Mouse (Mus musculus): Measurements from ENCODE around the gene Ppp1r37. TPM values are rescaled to one million over a fixed set of nuclear protein-coding genes. Genes with fewer than 3 reads are reported as not detected.

Gene Ppp1r37
- total RNA-seq, 1 experiment: 25.3 TPM

DNA sequence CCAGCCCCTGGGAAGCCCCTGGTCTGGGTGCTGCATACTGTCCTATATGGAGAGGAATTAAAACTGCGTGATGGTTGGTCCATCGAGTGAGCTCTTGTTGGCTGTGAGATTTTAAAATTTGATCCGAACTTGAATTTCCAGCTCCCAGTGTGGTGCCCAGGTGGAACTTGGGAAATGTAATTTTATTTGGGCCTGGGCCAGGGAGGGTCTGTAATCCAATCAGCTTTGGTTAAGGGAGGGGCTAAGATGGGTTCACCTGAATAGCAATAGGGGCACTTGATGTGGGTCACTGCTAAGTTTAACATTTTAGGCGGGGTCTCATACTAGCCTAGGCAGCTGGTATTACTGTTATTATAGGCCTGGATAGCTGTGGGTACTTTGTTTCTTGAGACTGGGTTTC, 15.6 kb upstream of the Ppp1r37 start:
- H3K4me1 ChIP-seq (ENCODE audit: control insufficient read depth in 2 of 2, insufficient read depth in 2 of 2, low read length in 2 of 2, poor library complexity in 1 of 2): peaks cover 5 to 30% of the 10 kb centered on the region in 2 experiments
- H3K36me3 ChIP-seq (ENCODE audit: control insufficient read depth, insufficient read depth, low read length, poor library complexity, severe bottlenecking): peaks cover 26% of the 10 kb centered on the region
- in situ Hi-C loops (cut with MboI; ENCODE audit: low sequenced_read_pairs in 2 of 2, unreplicated experiment in 2 of 2): no loop called here
- TF ChIP-seq ZC3H11A (IDR thresholded peaks at IDR 0.05; ENCODE audit: borderline replicate concordance, low read depth, low read length) (no peak), CHD2 (IDR thresholded peaks at IDR 0.05; ENCODE audit: low read depth, low read length) (no peak), MAFK (IDR thresholded peaks at IDR 0.05; ENCODE audit: insufficient read depth, low read depth, low read length) (no peak), ZNF384 (IDR thresholded peaks at IDR 0.05; ENCODE audit: low read depth, low read length) (no peak), HCFC1 (IDR thresholded peaks at IDR 0.05; ENCODE audit: borderline replicate concordance, insufficient read depth, low read length) (no peak)
- no peak overlapping the region for H3K27ac ChIP-seq (ENCODE audit: insufficient read depth, low read depth, low read length, poor library complexity, severe bottlenecking)
- H3K4me3 ChIP-seq (ENCODE audit: insufficient read depth in 1 of 2, low read depth in 1 of 2, low read length in 2 of 2, poor library complexity in 1 of 2, severe bottlenecking in 1 of 2): peak overlapping the region; percentile 78 to 84
- H3K9ac ChIP-seq (ENCODE audit: insufficient read depth, low read depth, low read length, poor library complexity, severe bottlenecking): peak overlapping the region; percentile 80
- no peak for DNase-seq (ENCODE audit: low read depth, low spot score)
- no peaks in the 10 kb centered on the region for H3K9me3 ChIP-seq (ENCODE audit: control insufficient read depth, insufficient read depth, low read depth, low read length)

- in situ Hi-C loops (cut with MboI; ENCODE audit: low sequenced_read_pairs in 2 of 2, unreplicated experiment in 2 of 2): no loop called here
- peaks cover 5 to 30% of the 10 kb centered on the region in 2 experiments for H3K4me1 ChIP-seq (ENCODE audit: control insufficient read depth in 2 of 2, insufficient read depth in 2 of 2, low read length in 2 of 2, poor library complexity in 1 of 2)
These were observed 15.1 kb upstream of the Ppp1r37 start for GRCm38 (mm10) chr7:19577877-19578414.

GRCm38 (mm10) chr7:19577141-19577852, 14.4 kb upstream of the Ppp1r37 start, which contains the start of the genes Zfp296 and Gemin7:
Zfp296 (plus strand) TSS chr7:19577287.
Gemin7 (minus strand) TSS chr7:19577595.
- Histone ChIP-seq H3K4me3 (ENCODE audit: insufficient read depth in 1 of 2, low read depth in 1 of 2, low read length in 2 of 2, poor library complexity in 1 of 2, severe bottlenecking in 1 of 2) (peak within 1 kb of the TSS; percentile 78 to 84), H3K36me3 (ENCODE audit: control insufficient read depth, insufficient read depth, low read length, poor library complexity, severe bottlenecking) (peaks cover 22% of the 10 kb centered on the region), H3K27ac (ENCODE audit: insufficient read depth, low read depth, low read length, poor library complexity, severe bottlenecking) (peak within 1 kb of the TSS; percentile 26; the same call in 1 of the 2 replicates), H3K9me3 (ENCODE audit: control insufficient read depth, insufficient read depth, low read depth, low read length) (no peaks in the 10 kb centered on the region), H3K9ac (ENCODE audit: insufficient read depth, low read depth, low read length, poor library complexity, severe bottlenecking) (peak within 1 kb of the TSS; percentile 80), H3K4me1 (ENCODE audit: control insufficient read depth in 2 of 2, insufficient read depth in 2 of 2, low read length in 2 of 2, poor library complexity in 1 of 2) (peaks cover 5 to 27% of the 10 kb centered on the region in 2 experiments)
- peak; percentile 59 for DNase-seq (ENCODE audit: low read depth, low spot score)
- in situ Hi-C loops (cut with MboI; ENCODE audit: low sequenced_read_pairs in 2 of 2, unreplicated experiment in 2 of 2): no loop called here
- TF ChIP-seq ZC3H11A (IDR thresholded peaks at IDR 0.05; ENCODE audit: borderline replicate concordance, low read depth, low read length) (no peak), HCFC1 (IDR thresholded peaks at IDR 0.05; ENCODE audit: borderline replicate concordance, insufficient read depth, low read length) (no peak), ZNF384 (IDR thresholded peaks at IDR 0.05; ENCODE audit: low read depth, low read length) (no peak), MAFK (IDR thresholded peaks at IDR 0.05; ENCODE audit: insufficient read depth, low read depth, low read length) (no peak), CHD2 (IDR thresholded peaks at IDR 0.05; ENCODE audit: low read depth, low read length) (no peak)

More at GRCm38 (mm10) chr7:19577877-19578414, 15.1 kb upstream of the Ppp1r37 start:
- no peaks in the 10 kb centered on the region for H3K9me3 ChIP-seq (ENCODE audit: control insufficient read depth, insufficient read depth, low read depth, low read length)
- TF ChIP-seq CHD2 (IDR thresholded peaks at IDR 0.05; ENCODE audit: low read depth, low read length) (no peak), HCFC1 (IDR thresholded peaks at IDR 0.05; ENCODE audit: borderline replicate concordance, insufficient read depth, low read length) (no peak), ZC3H11A (IDR thresholded peaks at IDR 0.05; ENCODE audit: borderline replicate concordance, low read depth, low read length) (no peak), MAFK (IDR thresholded peaks at IDR 0.05; ENCODE audit: insufficient read depth, low read depth, low read length) (no peak)
- H3K4me3 ChIP-seq (ENCODE audit: insufficient read depth in 1 of 2, low read depth in 1 of 2, low read length in 2 of 2, poor library complexity in 1 of 2, severe bottlenecking in 1 of 2): peak overlapping the region; percentile 78 to 84
- DNase-seq (ENCODE audit: low read depth, low spot score): no peak
- peak overlapping the region; percentile 80 for H3K9ac ChIP-seq (ENCODE audit: insufficient read depth, low read depth, low read length, poor library complexity, severe bottlenecking)
- peaks cover 26% of the 10 kb centered on the region for H3K36me3 ChIP-seq (ENCODE audit: control insufficient read depth, insufficient read depth, low read length, poor library complexity, severe bottlenecking)
- no peak overlapping the region for H3K27ac ChIP-seq (ENCODE audit: insufficient read depth, low read depth, low read length, poor library complexity, severe bottlenecking)

DNA sequence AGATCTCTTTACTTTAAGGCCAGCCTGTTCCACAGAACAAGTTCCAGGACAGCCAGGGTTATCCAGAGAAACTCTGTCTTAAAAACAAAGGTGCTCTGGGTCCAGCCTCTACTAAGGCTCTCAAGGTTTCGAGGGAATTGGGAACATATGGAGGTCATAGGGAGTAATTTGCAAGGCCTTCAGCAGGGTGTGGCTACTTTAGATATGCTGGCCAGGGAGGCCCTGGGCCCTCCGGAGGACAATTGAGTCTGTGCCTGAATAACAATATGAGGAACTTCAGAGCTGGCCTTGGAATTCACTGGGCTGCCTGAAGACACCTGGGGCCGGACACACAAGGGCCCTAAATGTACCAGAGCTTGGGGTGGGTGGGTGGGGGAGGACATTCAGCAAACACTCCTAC, 12.7 kb upstream of the Ppp1r37 start:
- H3K4me1 ChIP-seq (ENCODE audit: control insufficient read depth in 2 of 2, insufficient read depth in 2 of 2, low read length in 2 of 2, poor library complexity in 1 of 2): peaks cover 7 to 23% of the 10 kb centered on the region in 2 experiments
- peak overlapping the region; percentile 26; the same call in 1 of the 2 replicates for H3K27ac ChIP-seq (ENCODE audit: insufficient read depth, low read depth, low read length, poor library complexity, severe bottlenecking)
- no peak for TF ChIP-seq ZNF384 (IDR thresholded peaks at IDR 0.05; ENCODE audit: low read depth, low read length)
- TF ChIP-seq HCFC1 (IDR thresholded peaks at IDR 0.05; ENCODE audit: borderline replicate concordance, insufficient read depth, low read length): no peak
- TF ChIP-seq CHD2 (IDR thresholded peaks at IDR 0.05; ENCODE audit: low read depth, low read length): no peak
- TF ChIP-seq MAFK (IDR thresholded peaks at IDR 0.05; ENCODE audit: insufficient read depth, low read depth, low read length): no peak
- TF ChIP-seq ZC3H11A (IDR thresholded peaks at IDR 0.05; ENCODE audit: borderline replicate concordance, low read depth, low read length): no peak
- H3K9me3 ChIP-seq (ENCODE audit: control insufficient read depth, insufficient read depth, low read depth, low read length): no peaks in the 10 kb centered on the region
- H3K9ac ChIP-seq (ENCODE audit: insufficient read depth, low read depth, low read length, poor library complexity, severe bottlenecking): no peak overlapping the region
- no peak overlapping the region for H3K4me3 ChIP-seq (ENCODE audit: insufficient read depth in 1 of 2, low read depth in 1 of 2, low read length in 2 of 2, poor library complexity in 1 of 2, severe bottlenecking in 1 of 2)
- in situ Hi-C loops (cut with MboI; ENCODE audit: low sequenced_read_pairs in 2 of 2, unreplicated experiment in 2 of 2): no loop called here
- DNase-seq (ENCODE audit: low read depth, low spot score): no peak
- peaks cover 15% of the 10 kb centered on the region for H3K36me3 ChIP-seq (ENCODE audit: control insufficient read depth, insufficient read depth, low read length, poor library complexity, severe bottlenecking)
